Comparison of ENCODE assay signal across 11 mouse cellular contexts in genomic region chr3:86793720-86794191, GRCm38 (mm10).
A peak's percentile ranks its signal among the peaks of the same experiment; 100 is the strongest.
DNase-seq lines count a peak whose midpoint lies in the region; ATAC-seq lines count a peak whose summit lies in the region.
"Had no signal": no experiment of that assay in that cellular context is flagged by ENCODE, and none has a peak within 500 bp of the region (broad histone marks: within the 10 kb centered on the region; RNA-seq: fewer than 3 reads in every experiment).

No protein-coding gene starts in this region.

- no peak overlapping the region for H3K4me3 ChIP-seq in hindbrain, embryonic 16.5 days (ENCODE audit: low read length)
- H3K4me3 ChIP-seq: megakaryocyte, embryonic 14.5 days had no signal

- H3K36me3 ChIP-seq in hindbrain, embryonic 16.5 days (ENCODE audit: control insufficient read depth, insufficient read depth, low read length): peaks cover 13% of the 10 kb centered on the region

- intact Hi-C loops in left cerebral cortex, postnatal 4 days (cut with DNase I): no loop called here
- intact Hi-C loops in left cerebral cortex, postnatal 14 days (cut with DNase I): no loop called here

- WGBS in hindbrain, embryonic 16.5 days: 52% methylated on average over 1 of the region's 1 CpGs

- H3K27ac ChIP-seq in hindbrain, embryonic 16.5 days (ENCODE audit: low read depth, low read length): no peak overlapping the region

- ATAC-seq in hindbrain, embryonic 16.5 days: peak; percentile 60

- no peaks in the 10 kb centered on the region for H3K9me3 ChIP-seq in hindbrain, embryonic 16.5 days (ENCODE audit: control insufficient read depth, low read length)
- H3K9me3 ChIP-seq: megakaryocyte, embryonic 14.5 days had no signal

- H3K4me2 ChIP-seq in hindbrain, embryonic 16.5 days (ENCODE audit: low read length): no peak overlapping the region

- H3K27me3 ChIP-seq in hindbrain, embryonic 16.5 days (replicated peaks; ENCODE audit: control insufficient read depth, insufficient read depth, low read length): no peaks in the 10 kb centered on the region

- H3K4me1 ChIP-seq in hindbrain, embryonic 16.5 days (ENCODE audit: control insufficient read depth, insufficient read depth, low read depth, low read length): peaks cover 10% of the 10 kb centered on the region

- H3K9ac ChIP-seq in hindbrain, embryonic 16.5 days (ENCODE audit: low read depth, low read length): no peak overlapping the region

- DNase-seq in adrenal gland, adult (ENCODE audit: inconsistent age in 2 of 2, low spot score in 1 of 2): peak; percentile 50 to 80
- no peak for DNase-seq in adrenal gland, postnatal 4 days (ENCODE audit: low spot score in 2 of 2)
- peak; percentile 43 for DNase-seq in left cerebral cortex, postnatal 4 days
- no peak for DNase-seq in left cerebral cortex, postnatal 14 days (ENCODE audit: low spot score in 2 of 2)
- peak; percentile 77 for DNase-seq in lung, postnatal 36 days
- no peak for DNase-seq in right cerebral cortex, postnatal 4 days
- DNase-seq in spleen, postnatal 10 days (ENCODE audit: low spot score in 2 of 2): no peak
- DNase-seq: retina, postnatal 1 day; thymus, adult 2 months had no signal

Comparison
In these comparisons a context has a peak if more than half of its experiments do, and no peak if none do; other contexts are left out.
1. DNase-seq: peak in adrenal gland, adult (2 of 2), left cerebral cortex, postnatal 4 days (single experiment) and lung, postnatal 36 days (single experiment); none in adrenal gland, postnatal 4 days (0 of 2), left cerebral cortex, postnatal 14 days (0 of 2), right cerebral cortex, postnatal 4 days (single experiment) and spleen, postnatal 10 days (0 of 2).